Mouse (Mus musculus) lung, postnatal 36 days (tissue): ENCODE data around the gene Ube2j1.
"Not testable (repeated sequence)": the region's sequence is repeated elsewhere in the genome, so short reads cannot be mapped to it uniquely, and the experiment has no call there.

Experiments
- DNase-seq: peaks from one replicate; pipeline ENCODE4 v3.0.0; 2022; ENCODE audit warnings: mixed read lengths

Ube2j1 gene

DNA sequence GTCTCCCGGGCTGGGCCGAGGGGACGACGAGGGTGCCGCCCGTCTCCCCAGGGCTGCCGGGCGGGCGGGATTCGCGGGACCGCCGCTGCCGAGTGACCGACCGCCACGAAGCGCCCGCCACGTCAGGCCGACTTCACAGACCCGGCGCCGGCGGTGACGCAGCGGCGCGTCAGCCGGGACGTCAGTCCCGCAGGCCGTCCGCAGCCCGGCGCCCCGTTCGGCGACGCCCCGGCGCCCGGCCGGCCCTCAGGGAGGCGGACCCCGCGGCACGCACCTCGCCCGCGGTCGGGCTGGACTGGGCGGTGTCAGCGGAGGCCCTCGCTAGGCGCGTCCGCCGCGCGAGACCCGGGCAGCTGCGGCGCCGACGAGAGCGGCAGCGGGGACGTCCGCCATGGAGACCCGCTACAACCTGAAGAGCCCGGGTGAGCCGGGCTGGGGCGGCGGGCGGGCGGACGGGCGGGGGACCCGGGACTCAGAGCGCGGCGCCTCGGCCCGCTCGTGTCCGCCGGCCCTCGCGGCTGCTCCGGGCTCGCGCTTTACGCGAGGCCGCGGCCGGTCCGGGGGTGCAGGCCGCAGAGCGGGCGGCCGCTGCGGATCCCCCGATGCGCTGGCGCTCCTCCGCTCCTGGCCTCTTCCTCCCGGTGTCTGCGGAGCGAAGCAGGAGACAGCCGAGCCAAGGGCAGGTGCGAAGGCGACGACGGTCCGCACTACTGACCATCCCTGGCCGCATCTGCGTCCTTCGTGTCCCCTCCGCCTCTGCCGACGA is at the start of gene Ube2j1:
Gene Ube2j1, plus strand, starts transcription at position 222 of the 766 bp plus-strand sequence.
- peak; percentile 89 for DNase-seq

DNA sequence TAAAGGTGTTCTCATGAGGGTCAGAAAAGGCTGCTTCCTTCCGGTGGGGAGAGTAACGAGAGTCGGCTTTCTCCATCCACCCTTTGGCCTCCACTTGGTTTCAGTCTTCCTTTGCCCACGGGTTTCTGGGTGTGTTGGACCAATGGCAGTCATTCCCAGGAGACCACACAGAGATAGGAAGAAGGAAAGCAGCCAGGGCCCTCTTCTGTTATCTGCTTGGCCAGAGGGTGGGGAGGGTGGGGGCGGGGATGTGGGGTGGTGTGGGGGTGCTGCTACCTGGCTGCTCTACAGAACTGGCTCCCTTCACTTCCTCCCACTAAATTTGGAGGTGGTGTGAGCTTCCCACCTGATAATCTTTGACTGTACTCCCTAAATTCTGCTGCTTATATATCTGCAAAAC is 49.6 kb upstream of the Ube2j1 start:
- no peak for DNase-seq

DNA sequence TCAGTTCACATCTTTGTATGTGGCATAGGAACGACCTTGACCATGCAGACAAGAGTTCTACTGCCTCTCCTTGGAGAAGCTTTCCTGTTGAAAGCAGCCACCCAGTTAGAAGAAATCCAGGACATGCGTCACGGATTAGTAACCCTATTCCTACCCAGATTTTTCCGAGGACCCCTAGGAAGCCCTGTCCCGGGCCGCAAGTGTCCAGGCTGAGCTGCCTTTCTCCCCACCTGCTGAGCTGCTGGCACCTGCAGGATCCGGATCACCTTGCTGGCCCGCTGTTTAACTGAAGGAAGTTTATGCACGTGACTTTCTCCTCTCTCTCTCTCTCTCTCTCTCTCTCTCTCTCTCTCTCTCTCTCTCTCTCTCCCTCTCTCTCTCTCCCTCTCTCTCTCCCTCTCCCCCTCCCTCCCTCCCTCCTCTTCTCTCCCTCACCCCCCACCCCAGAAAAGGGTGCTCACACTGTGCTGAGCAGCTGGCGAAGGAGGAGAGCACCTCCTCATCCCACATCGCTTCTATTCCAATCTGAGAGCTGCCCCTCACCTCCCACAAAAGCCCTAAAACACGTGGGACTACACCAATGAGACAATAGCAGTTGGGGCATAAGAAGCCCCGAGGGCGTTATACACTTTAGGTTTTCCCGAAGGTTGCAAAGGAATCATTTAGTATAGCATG is 49.0 kb upstream of the Ube2j1 start:
- peak; percentile 4 for DNase-seq

DNA sequence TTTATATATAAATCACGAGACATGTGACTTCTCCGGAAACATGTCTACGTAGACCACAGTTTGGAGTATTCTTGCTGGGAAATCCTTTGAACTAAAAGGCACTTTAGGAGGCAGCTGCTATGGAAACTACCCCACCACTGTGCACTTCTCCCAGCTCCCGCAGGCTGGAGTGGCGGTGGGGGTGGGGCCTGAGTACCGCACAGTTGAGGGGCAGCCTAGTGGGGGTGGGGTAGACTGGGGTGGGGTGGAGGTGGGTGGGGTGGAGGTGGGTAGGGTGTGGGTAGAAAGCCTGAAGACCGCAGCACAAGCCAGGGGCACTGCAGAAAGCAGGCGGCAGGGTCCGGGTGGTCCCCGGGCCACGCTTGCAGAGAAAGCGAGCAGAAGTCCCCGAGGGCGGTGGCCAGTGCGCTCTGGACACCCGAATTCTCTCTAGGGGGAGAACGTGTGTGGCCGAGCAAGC is 48.5 kb upstream of the Ube2j1 start, which contains the start of gene Rragd:
Gene Rragd, plus strand, starts transcription at position 322 of the 460 bp plus-strand sequence.
- DNase-seq = peak; percentile 21

DNA sequence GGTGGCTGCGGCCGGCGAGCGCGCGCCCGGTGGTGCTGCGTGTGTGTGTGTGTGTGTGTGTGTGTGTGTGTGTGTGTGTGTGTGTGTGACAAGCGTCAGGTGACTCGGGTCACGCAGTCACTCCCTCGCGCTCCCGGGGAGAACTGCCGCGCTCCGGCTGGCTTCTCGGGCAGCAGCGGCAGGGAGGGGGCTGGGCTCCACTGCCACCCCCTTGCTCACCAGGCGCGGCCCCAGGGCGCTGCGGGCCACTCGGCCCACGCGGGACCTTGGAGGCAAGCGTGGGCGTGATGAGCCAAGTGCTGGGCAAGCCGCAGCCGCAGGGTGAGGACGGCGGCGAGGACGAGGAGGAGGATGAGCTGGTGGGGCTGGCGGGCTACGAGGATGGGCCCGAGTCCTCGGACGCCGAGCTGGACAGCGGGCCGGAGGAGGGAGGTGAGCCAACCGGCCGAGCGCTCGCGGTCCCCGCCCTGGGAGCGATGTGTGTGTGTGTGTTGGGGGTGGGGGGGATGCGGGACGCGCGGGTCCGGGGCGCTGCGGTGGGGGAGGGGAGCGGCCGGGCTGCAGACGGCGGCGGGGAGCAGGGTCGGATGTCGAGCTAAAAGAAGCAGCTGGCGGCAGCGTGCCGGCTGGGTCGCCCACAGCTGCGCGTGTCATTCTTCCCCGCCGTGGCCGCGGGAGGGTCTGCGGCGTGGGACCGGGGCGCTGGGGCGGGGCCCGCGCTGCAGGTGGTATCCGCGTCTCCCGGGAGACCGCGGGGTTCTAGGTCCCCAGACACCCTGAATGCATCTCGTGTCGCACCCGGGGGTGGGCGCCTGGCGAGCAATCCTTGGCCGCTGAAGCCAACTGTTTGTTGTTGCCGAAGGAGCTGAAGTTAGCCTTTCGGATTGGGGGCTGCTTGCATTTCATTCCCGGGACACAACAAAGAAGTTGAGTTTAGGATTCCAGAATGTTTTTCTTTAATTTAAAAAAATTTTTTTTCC is 47.8 kb upstream of the Ube2j1 start:
- DNase-seq = peak; percentile 51

DNA sequence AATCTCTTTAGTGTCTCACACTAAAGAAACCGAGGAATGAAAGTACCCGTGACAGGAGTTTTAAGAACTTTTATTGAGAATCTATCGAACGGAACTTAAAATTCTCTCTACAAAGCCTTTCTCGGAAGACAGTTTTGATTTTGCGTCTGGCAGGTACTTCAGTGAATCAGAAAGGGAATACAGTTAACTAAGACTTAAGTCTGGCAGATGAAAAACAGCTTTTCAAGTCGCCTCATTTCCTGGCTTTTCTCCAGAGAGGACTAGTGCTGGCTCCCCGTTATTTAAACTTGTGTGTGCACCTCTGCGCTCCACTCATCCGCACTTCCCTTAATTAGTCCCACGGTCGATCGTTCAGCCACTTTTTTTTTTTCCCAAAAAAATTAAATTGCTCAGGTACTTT is 47.0 kb upstream of the Ube2j1 start:
- no peak for DNase-seq

DNA sequence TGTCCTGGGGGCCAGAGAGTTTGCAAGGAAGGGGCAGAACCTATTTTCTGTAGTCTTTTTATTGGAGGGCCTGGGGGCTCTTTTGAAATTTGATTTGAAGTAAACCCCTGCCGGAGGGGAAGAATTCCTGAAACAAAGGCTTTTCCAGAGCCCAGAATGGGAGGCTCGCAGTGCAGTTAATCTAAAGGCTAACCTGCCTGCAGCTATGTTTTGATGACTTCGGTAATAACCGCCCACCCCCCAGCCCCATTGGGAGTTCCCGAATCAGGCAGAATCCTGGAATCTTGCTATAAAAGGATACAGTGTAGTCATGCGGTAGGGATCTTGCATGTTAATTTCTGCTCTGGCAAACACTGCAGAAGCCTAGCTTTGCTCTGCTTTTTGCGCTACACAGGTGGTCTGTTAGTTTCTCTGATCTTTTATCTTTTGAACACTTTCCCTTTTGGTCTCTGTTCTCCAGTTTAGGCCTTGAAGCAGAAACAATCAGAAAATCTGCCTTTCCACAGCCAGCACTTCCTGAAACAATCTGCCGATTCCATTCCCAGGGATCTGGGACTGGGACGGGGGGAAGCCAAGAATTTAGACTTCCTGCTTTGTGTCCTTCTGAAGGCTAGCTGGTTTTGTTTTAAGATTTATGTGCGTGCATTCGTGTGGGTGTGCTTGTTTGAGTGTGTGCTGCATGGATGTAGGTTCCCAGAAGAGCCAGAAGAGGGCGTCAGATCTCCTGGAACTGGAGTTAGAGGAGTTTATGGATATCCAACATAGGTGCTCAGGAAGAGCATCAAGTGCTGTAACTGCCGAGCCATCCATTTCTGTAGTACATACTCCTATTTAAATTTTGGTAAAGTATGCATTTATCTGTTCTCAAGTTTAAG is 46.2 kb upstream of the Ube2j1 start:
- no peak for DNase-seq

DNA sequence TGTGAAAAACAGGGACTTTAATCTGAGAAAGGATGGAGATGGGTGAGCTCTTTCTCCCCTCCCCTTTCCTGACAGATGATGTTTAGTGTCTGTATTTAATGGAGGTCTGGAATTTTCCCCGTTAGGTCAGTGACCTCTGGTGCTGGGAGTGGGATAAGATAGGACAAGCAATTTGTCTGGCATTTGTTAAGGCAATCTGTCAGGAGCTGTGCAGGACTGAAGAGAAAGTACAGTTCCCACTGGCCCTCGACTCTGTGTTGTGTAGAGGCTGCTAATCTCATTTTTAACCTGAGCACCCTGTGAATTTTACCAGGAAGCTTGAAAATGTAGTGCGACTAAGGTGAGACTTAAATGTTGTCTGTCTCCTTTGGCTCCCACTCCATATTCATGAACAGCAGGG is 45.5 kb upstream of the Ube2j1 start:
- no peak for DNase-seq

DNA sequence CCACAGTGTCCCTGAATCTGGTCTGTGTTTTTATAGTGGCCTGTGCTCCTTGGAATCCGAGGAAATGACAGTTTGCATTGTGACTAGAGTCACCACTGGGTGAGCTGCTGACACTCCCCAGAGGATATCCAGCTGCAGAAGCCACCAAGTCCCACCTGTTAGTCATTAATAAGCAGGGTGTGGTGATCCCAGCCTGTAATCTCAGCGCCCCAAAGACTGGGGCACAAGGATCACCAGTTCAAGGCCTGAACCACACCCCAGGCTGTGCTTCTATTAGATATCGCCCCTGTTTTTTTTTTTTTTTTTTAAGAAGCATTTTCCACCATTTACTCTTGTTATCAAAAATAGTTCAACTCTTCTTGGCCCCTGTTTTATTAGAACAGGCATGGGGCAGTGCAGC is 44.2 kb upstream of the Ube2j1 start:
- DNase-seq = no peak

DNA sequence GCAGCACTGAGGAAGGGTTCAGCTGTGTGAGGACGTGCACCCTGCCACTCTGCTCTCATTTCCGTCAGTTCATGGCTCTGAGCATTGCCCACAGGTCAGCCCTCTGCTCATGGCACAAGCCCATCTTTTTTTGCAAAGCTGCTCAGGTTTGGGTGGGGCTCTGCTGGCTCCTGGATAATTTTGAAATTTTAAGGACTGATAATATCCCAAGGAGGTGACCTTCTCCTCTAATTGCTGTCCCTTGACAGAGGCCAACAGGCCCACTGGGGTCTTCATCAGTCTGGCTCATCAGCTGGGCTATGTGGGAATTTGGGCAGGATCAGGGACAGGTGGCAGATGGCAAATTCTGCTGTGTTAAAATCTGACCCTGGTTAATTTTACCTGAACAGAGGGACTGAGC is 41.9 kb upstream of the Ube2j1 start:
- no peak for DNase-seq

DNA sequence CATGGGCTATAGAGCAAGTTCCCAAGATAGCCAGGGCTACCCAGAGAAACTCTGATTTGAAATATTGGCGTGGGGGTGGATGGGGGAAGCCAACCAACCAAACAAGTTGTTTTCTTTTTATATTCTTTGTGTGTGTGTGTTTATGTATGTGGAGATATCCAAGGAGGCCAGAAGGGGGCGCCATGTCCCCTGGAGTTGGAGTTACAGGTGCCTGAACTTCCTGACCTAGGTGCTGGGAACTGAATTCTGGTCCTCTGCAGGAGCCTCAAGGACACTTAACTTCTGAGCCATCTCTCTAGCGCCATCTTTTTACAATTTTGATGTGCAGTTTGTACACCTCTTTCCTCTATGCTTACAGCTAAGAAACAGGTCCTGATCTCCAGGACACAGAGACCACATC is 37.0 kb upstream of the Ube2j1 start:
- DNase-seq = no peak

DNA sequence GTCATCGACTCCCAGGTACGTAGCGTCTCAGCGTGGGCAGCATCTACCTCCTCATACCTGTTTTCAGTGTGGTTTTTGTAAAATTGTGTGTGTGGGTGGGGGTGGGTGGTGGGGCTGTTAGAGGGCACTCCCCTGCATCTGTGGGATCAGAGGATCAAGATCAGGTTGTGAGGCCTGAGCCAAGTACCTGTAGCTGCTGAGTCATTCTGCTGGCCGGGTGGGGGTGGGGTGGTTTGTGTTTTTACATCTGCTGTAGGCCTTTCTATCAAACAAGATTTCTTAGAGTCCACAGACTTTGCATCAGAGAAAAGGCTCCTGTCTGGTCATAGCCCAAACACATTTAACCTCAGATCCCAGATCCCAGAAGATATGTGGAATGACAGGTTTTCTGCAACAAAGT is 35.1 kb upstream of the Ube2j1 start:
- DNase-seq = no peak

DNA sequence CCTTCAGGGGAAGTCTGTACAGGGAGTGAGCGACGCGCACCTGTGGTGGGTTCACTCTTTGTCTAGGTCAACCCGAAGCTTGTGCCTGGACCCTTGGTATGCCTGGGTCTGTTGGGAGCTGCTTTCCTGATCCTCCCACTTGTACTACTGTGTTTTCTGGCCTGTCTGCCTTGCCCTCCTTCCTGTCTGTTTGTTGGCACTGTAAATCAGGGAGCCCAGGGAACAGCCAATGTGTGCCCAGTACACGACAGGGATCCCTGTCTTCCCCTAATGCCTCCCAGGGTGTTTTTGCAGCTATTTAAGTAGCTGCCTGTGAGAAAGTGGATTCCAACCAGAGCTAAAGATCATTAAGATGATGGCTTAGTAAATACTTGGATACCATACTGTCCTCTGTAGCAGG is 33.6 kb upstream of the Ube2j1 start:
- DNase-seq = no peak

DNA sequence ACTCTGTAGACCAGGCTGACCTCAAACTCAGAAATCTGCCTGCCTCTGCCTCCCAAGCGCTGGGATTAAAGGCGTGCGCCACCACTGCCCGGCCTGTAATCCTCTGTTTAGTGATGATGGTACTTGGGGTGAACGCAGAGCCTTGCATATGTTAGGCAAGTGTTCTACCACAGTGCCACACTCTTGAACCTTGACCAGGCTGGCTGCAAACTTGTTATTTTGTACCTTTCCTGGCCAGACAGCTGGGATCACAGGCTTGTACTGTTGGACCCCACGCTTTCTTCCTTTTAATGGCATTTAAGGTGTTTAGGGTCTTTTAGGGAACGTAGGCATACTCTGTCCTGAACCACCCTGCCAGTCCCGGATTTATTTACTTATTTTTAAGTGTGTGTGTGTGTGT is 32.2 kb upstream of the Ube2j1 start:
- no peak for DNase-seq

DNA sequence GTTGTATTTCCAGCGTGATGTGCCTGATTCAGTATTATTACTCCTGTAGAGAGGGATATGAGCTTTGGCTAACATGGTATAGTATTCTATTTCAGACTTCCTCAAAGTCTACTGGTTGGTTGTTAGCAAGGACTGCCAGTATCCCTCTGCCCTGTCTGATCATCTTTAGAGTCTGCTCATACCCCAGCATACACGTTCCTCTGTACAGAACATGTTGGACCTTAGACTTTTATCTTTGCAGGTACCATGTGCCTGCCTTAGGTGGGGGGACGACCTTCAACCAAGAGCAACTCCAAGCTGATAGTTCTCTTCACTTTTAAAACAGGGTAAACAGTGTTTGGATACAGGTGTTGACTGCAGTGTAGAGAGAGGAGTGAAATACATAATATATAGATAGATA is 29.1 kb upstream of the Ube2j1 start:
- DNase-seq = no peak

DNA sequence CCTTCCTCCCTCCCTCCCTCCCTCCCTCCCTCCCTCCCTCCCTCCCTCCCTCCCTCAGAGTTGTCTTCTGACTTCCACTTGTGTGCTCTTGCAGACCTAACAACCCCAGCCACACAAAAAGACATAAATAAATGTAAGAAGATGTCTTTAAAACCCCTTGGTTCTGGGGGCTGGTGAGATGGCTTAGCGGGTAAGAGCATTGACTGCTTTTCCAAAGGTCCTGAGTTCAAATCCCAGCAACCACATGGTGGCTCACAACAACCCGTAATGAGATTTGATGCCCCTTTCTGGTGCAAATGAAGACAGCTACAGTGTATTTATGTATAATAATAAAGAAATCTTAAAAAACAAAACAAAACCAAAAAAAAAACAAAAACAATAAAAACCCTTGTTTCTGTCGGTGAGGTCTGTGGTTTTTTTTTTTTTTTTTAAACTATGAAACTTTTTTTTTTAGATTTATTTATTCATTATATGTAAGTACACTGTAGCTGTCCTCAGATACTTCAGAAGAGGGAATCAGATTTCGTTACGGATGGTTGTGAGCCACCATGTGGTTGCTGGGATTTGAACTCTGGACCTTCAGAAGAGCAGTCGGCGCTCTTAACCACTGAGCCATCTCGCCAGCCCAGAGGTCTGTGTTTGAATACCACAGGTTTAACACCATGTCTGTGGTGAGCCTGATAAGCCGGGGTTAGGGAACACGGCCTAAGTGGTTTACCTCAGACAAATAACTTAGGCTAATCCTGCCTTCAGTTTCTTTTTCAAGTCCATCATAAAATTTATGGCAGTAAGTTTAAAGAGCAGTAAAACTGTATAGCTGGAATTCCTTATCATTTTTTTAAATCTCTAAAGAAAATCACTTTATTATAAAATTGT is 25.4 kb upstream of the Ube2j1 start:
- not testable (repeated sequence) for DNase-seq

DNA sequence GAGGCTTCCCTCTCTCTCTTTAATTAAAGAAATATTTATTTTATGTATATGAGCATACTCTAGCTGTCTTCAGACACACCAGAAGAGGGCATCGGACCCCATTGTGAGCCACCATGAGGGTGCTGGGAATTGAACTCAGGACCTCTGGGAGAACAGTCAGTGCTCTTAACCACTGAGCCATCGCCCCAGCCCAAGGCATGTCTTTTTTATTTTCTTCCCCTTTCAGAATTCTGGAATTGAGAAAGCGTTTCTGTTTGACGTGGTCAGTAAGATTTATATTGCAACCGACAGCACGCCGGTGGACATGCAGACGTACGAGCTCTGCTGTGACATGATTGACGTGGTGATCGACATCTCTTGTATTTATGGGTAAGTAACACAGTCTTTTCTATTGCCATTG is 24.4 kb upstream of the Ube2j1 start:
- no peak for DNase-seq

DNA sequence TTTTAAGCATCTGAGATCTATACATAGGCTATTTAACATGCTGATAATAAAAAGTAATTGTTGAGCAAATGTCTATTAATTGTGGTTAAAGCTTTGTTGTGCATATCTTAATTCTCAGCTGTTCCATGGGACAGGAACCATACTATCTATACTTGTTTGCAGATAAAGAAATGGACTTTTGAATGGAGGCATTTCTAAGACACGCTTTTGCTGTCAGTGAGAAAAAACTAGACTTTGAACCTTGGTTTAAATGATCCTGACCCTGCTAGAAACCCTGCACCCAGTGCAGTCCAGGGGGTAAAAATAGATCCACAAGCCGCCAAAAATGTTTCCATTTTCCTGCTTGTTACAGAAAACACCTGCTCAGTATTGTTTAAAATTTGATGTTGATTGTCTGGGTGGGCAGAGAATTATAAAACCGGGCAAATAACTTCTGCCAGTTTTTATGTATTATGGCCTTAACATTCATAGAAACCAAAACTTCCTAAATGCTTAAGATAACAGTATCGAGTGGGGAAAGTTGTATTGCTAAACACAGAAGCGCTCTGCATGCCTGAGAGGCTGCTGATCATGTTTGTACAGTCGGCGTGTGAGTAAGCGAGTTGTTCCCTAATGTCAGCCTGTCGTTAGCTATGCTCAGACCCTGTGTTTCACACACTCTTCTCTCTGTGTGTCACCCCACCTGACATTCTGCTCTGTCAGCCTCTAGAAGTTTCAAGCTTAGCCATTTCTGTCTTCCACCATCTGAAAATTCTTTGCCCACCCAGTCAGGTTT is 23.6 kb upstream of the Ube2j1 start:
- DNase-seq = no peak

DNA sequence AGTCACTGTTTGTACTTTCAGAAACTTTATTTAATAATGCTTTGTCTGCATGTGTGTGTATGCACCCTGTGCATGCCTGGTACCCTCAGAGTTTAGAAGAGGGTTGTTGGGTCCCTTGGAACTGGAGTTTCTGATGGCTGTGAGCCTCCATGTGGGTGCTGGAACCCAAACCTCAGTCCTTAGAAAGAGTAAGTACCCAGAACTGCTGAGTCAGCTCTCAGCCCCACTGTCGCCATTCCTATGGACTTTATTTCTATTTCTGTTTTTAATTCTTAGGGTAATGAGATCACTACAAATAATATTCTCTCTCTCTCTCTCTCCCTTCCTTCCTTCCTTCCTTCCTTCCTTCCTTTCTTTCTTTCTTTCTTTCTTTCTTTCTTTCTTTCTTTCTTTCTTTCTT is 21.1 kb upstream of the Ube2j1 start:
- no peak for DNase-seq

DNA sequence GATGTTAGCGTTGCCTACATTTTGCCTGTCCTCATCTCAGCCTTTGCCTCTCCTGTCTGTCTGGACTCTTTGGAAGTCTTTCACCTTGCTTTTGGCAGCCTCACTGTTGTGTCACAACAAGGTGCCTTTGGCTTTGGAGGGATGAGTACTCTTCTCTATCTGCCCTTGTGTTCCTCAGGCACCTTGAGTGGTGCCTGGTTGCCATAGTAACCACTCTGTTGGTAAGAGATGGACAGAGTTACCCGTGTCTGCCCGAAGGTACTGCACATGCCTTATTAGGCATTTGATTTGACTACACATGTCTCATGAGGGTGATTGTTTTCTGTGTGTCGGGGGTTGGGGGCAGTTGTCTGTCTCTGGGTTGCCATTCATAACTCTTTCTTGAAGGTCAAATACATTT is 18.7 kb upstream of the Ube2j1 start:
- no peak for DNase-seq
